Mouse (Mus musculus) lung, postnatal 4 days (tissue): ENCODE results near the gene Hapln4.
"Not testable (repeated sequence)": the region's sequence is repeated elsewhere in the genome, so short reads cannot be mapped to it uniquely, and the experiment has no call there.

ENCODE experiments used
- DNase-seq, 2 experiments: peaks; one replicate each; pipeline ENCODE4 v3.0.0; 2021

Hapln4 gene

GRCm38 (mm10) chr8:70083285-70083684 is at the start of gene Hapln4:
Gene Hapln4, plus strand, starts transcription at chr8:70083457.
- peak; percentile 20 to 56 for DNase-seq

GRCm38 (mm10) chr8:70037994-70038393 is 45.3 kb upstream of the Hapln4 start:
- DNase-seq, result no peak

- no peak for DNase-seq
Observed at GRCm38 (mm10) chr8:70041885-70042546, 41.2 kb upstream of the Hapln4 start.

GRCm38 (mm10) chr8:70042583-70043455 is 40.4 kb upstream of the Hapln4 start, which contains the start of the genes Mau2 and Sugp1:
Gene Mau2, minus strand, starts transcription at chr8:70042734.
Gene Sugp1, plus strand, starts transcription at chr8:70042813.
- peak; percentile 97 for DNase-seq

DNA sequence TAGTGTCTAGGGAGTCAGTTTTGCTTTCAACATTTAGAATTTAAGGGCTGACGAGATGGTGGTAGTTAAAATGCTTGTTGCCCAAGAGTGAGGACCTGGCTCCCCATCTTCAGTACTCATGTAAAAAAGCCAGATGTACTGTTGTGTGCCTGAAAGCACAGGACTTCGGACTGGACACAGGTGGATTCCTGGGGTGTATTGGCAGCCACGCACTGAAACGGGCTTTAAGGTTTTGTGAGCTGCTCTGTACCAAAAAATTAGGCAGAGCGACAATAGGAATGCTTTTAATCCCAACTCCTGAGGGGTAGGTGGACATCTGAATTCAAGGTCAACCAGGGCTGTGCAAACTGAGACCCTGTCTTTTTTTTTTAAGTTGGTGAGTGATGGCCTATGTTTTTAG is 39.3 kb upstream of the Hapln4 start:
- no peak for DNase-seq

DNA sequence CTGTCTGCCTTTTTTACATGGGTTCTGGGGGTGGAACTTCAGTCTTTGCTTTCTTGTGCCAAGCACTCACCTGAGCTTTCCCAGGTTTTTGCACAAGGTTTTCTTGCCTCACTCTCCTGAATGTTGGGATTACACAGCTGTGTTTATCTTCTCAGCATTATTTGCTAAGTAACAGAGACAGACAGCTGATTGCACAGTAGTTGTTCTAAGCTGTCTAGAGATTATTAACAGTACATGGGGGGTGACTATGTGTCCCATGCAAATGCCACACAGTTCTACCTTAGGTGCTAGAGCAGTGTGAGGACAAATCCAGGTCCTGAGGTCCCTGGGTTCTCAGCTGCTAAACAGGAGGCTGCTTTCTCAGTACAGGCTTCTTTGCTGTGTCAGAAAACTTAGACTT is 33.6 kb upstream of the Hapln4 start:
- no peak for DNase-seq

DNA sequence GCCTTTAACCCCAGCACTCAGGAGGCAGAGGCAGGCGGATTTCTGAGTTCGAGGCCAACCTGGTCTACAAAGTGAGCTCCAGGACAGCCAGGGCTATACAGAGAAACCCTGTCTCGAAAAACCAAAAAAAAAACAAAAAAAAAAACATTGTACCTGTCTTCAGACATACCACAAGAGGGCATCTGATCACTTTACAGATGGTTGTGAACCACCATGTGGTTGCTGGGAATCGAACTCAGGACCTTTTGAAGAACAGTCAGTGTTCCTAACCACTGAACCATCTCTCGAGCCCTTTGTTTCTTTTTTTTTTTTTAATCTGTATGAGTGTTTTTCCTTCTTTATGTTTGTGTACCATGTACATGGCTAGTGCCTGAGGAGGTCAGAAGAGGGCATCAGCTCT is 32.8 kb upstream of the Hapln4 start:
- DNase-seq, result not testable (repeated sequence)

DNA sequence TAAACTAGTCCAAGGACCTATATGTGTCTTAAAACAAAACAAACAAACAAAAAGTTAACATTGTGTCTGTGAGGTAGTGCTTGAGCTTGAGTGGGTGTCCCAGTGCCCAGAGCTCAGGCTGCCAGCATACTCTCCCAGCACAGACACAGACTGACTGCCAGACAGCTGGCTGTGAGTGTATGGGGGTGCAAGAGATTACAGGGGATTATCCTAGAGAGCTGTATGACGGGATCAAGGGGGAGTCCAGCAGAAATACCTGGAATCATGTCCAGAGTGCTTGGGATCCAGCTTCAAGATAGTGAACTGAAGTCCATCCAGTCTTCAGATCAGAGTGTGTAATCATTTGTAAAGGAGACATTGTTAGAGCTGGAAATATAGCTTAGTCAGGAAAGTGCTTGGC is 25.5 kb upstream of the Hapln4 start:
- no peak for DNase-seq

DNA sequence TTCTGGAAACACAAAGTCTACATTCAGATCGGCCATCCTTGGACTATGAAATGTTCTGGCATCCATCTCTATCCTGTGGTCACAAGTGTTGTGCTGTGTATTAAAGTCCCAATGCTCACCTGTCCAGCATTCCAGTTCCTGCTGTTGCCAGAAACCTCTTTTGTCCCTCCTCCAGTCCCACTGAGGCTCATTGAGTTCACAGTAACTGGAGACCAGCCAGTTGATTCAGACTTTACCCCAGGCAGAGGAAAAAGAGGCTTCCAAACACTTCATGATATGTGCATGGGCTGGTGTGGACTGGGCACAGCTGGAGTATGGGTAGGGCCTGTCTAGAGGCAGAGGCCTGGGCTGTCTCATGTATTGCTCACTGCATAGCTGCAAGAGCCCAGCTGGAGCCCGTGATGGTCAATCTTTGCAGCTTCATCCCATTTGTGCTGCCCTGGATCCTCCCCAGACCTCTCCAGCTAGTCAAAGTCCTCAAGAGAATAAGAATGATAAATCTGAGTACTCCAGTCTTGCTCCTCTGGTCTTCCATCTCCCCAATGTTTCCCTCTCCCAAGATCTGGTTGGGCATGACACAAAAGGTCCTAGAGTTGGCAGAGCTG is 11.3 kb upstream of the Hapln4 start:
- DNase-seq, result peak in 1 of 2 experiments; percentile 78

DNA sequence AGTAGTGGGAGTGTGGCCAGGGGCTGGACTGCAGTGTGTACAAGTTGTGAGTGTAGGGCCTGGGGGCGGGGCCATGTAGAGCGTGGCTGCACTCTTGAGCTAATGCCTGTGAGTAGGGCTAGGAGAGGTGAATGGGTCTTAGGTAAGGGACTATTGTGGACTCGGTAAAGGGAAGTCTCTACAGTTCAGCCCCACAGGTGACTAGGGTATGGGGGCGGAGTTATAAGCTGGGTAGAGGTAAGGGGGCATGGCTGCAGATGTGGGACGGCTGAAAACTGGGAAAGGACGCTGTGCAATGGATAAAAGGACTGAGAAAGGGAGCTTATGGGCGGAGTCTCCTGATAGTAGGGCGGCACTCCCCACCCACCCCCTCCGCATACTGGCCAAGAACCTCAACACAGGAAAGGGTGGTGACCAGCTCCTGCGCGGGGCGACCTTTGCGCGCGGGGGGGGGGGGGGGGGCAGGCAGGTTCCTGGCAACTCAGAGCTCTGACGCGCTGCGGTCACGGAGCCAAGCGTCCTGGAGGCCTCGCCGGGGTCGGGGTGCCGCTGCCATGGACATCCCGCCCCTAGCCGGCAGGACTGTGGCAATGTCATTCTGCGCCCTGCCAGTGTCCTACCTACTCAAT is 10.7 kb upstream of the Hapln4 start, which contains the start of gene Tm6sf2:
Tm6sf2 (plus strand) TSS at position 484 of the 629 bp plus-strand sequence.
- peak; percentile 55 to 69 for DNase-seq

DNA sequence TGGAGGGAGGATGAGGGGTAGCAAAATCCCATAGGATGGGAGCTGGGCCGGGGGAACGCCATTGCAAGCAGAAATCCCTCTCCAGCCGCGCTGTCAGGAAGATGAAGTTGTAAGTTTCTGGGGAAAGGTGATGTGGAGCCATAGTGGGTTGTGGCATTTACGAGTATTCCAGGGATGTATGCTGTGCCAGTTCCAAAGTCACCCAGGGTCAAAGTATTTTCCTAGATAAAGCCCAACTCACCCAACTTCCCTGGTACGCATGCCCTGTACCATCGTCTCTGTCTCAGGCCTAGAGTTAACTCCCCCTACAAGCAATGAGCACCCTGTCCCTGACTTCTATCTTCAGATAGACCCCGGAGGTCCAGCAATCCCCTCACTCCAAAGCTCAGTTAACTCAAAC is 10.1 kb upstream of the Hapln4 start:
- DNase-seq, result no peak

DNA sequence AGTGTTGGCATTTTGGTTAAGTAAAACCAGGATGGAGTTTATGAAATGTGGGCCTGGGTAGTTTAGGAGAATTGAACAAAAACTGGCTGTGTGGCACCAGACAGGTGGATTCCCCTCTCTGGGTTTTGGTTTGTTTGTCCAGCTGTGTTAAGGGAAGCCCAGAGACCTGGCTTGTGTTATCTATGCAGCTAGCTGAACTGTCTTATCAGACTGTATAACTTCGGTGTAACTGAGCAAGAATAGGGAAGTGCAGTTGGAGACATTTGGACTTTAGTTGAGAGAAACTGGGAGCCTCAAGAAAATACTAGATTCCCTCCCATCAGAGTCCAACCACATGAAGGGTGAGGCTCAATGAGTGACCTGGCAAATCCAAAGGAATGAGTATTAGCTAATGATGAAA is 9.6 kb upstream of the Hapln4 start:
- DNase-seq, result no peak

GRCm38 (mm10) chr8:70081976-70082375 is 1.3 kb upstream of the Hapln4 start:
- no peak for DNase-seq

- no peak for DNase-seq
Observed at GRCm38 (mm10) chr8:70084191-70085065, 1.2 kb downstream of the Hapln4 start.

GRCm38 (mm10) chr8:70086151-70086550 is 2.9 kb downstream of the Hapln4 start:
- no peak for DNase-seq

- no peak for DNase-seq
Observed at GRCm38 (mm10) chr8:70087237-70087636, 4.0 kb downstream of the Hapln4 start.

DNA sequence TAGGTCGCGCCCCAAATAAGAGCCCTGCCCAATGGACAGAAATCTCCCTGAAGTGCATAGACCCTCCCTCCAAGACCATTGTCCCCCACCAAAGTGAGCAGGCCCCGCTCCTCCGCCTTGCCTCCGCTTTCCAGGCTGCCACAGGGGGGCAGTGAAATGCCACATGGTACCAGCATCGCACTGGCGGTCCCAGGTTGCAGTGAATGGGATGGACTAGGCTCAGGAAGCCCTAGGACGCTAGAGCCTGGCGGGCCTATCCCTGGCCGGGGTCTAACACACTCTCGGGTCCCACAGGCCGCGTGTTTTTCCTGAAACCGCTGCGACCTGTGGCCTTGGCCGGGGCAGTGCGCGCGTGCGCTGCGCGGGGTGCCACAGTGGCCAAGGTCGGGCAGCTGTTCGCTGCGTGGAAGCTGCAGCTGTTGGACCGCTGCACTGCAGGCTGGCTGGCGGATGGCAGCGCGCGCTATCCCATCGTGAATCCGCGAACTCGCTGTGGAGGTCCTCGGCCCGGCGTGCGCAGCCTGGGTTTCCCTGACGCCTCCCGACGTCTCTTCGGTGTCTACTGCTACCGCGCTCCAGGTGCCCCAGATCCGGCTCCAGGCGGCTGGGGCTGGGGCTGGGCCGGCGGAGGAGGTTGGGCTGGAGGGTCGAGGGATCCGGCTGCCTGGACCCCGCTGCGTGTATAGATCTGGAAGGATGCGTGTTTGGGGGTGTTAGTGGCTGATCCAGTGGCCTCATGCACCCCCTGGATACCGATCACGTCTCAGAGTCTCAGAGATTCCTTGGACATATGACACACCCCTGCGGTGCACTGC is 4.8 kb downstream of the Hapln4 start:
- DNase-seq, result peak; percentile 34 to 47

- DNase-seq, result no peak
Observed at GRCm38 (mm10) chr8:70089296-70089960, 6.2 kb downstream of the Hapln4 start.

GRCm38 (mm10) chr8:70092786-70093185 is 9.5 kb downstream of the Hapln4 start:
- no peak for DNase-seq

DNA sequence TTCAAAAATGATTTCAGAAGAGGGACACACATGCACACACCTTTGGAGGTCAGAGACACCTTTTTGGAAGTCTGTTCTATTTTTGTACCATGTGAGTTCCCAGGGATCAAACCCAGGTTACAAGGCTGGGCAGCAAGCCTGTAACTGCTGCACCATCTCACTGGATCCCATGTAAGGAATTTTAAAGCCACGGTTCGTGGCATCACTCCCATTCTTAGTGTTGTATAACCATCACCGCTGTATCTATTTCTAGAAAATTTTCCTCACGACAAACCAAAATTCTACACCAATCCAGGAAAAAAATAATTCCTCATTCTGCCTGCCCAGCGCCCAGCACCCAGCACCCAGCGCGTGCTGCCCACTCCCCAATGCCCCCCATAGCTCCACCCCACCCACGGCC is 16.0 kb downstream of the Hapln4 start:
- no peak for DNase-seq

GRCm38 (mm10) chr8:70100241-70100640 is 17.0 kb downstream of the Hapln4 start:
- no peak for DNase-seq
